Mouse (Mus musculus): ENCODE data around the gene Gda.

DNA sequence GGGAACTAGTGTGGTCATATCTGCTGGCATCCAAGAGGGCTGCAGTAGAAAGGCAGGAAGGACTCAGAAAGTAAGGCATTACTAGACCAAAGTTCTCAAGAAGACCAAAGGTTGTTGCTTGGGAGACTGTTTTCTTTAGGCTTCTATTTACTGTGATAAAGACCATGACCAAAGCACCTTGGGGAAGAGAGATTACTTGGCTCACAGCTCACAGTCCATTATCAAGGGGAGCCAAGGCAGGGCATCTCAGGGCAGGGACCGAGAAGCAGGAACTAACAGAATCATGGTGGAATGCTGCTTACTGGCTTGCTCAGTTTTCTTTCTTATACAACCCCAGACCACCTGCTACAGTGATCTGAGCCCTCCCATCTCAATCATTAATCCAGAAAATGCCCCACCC, 65.9 kb downstream of the Gda start:
- TF ChIP-seq CTCF (IDR thresholded peaks at IDR 0.05; ENCODE audit: borderline replicate concordance, insufficient read depth, low read length) (no peak), POLR2A (IDR thresholded peaks at IDR 0.05; ENCODE audit: low read depth, low read length) (no peak)

Measured in embryonic fibroblast, embryonic 13.5 days (primary cell).